In genomic region chrX:145308555-145308954, GRCm38 (mm10) we compare ENCODE assay signal across 10 mouse cellular contexts. TPM values are rescaled to one million over a fixed set of nuclear protein-coding genes. Genes with fewer than 3 reads are reported as not detected.
DNase-seq lines count a peak whose midpoint lies in the region.
"Had no signal": no experiment of that assay in that cellular context is flagged by ENCODE, and none has a peak within 500 bp of the region (broad histone marks: within the 10 kb centered on the region; RNA-seq: fewer than 3 reads in every experiment).

No protein-coding gene starts in this region.

- DNase-seq in kidney, postnatal 4 days: peak; percentile 17 to 31
- no peak for DNase-seq in kidney, adult 18-20 months
- peak; percentile 19 for DNase-seq in ES-CJ7 (ENCODE audit: low read depth, low spot score)
- peak; percentile 31 for DNase-seq in ZHBTc4 (ENCODE audit: low read depth, low spot score)
- DNase-seq in mesoderm, embryonic 11.5 days (ENCODE audit: low read depth, low spot score): peak; percentile 5
- no peak for DNase-seq in left cerebral cortex, adult 18-20 months (ENCODE audit: low spot score in 2 of 2)
- DNase-seq in frontal cortex, adult 2 months (ENCODE audit: extremely low spot score in 1 of 2, low spot score in 1 of 2): no peak
- no peak for DNase-seq in urinary bladder, postnatal 4 days (ENCODE audit: low spot score in 2 of 2)
- DNase-seq: lung, postnatal 14 days; thymus, adult 18-20 months had no signal

RNA-seq across cellular contexts. Expression of gene Lhfpl1, which starts 40.3 kb away (rescaled TPM):
- under 1 TPM; 0.23 to 0.40 TPM for total RNA-seq in left cerebral cortex, adult 18-20 months (2021)
- polyA plus RNA-seq in frontal cortex, adult 2 months (2012; rRNA removed): 0.08 and 0.15 TPM in 2 replicates

Comparison
In these comparisons a context has a peak if more than half of its experiments do, and no peak if none do; other contexts are left out.
1. DNase-seq: peak in kidney, postnatal 4 days (2 of 2), ES-CJ7 (single experiment), ZHBTc4 (single experiment) and mesoderm, embryonic 11.5 days (single experiment); none in kidney, adult 18-20 months (single experiment), left cerebral cortex, adult 18-20 months (0 of 2), frontal cortex, adult 2 months (0 of 2) and urinary bladder, postnatal 4 days (0 of 2).